Mouse (Mus musculus) erythroblast, embryonic 14.5 days (primary cell): Measurements from ENCODE around the gene Gm7075.
A peak's percentile ranks its signal among the peaks of the same experiment; 100 is the strongest.

ENCODE experiments used
- GATA1 ChIP-seq: IDR thresholded peaks from 2 replicates; pipeline ENCODE4 v1.6.1; 2012; ENCODE audit warnings: low read length, inconsistent platforms, mixed read lengths
- TAL1 ChIP-seq: IDR thresholded peaks from 3 replicates; pipeline ENCODE4 v1.6.1; 2012; ENCODE audit warnings: low read length, inconsistent platforms, mixed read lengths

- TF ChIP-seq GATA1, result peak; percentile 24; the same call in 1 of the 2 replicates
- TF ChIP-seq TAL1, result peak; percentile 56
These were observed 32.3 kb upstream of the Gm7075 start for GRCm38 (mm10) chr10:63453926-63454325.
